Mouse (Mus musculus): ENCODE data around the gene Hpn. TPM values are rescaled to one million over a fixed set of nuclear protein-coding genes. Genes with fewer than 3 reads are reported as not detected.

Gene Hpn
- polyA plus RNA-seq, 2 experiments = 2.5 to 5.5 TPM

GRCm38 (mm10) chr7:31081106-31081505, 34.0 kb downstream of the Hpn start:
- peaks cover 13% of the 10 kb centered on the region; the same call in 1 of the 2 replicates for H3K4me1 ChIP-seq (ENCODE audit: control insufficient read depth, insufficient read depth, low read length)
- WGBS = 52% methylated on average over 1 of the region's 1 CpGs

GRCm38 (mm10) chr7:31080611-31081010, 34.5 kb downstream of the Hpn start:
- Histone ChIP-seq H3K9ac (ENCODE audit: low read depth, low read length, severe bottlenecking) (no peak overlapping the region), H3K4me1 (ENCODE audit: control insufficient read depth, insufficient read depth, low read length) (peaks cover 13% of the 10 kb centered on the region; the same call in 1 of the 2 replicates), H3K4me3 (replicated peaks; ENCODE audit: low read length) (no peak overlapping the region), H3K4me2 (replicated peaks; ENCODE audit: low read depth, low read length, severe bottlenecking) (no peak overlapping the region), H3K27ac (replicated peaks; ENCODE audit: low read depth, low read length) (no peak overlapping the region), H3K27me3 (ENCODE audit: control insufficient read depth, insufficient read depth, low read length) (no peaks in the 10 kb centered on the region), H3K36me3 (ENCODE audit: control insufficient read depth, insufficient read depth, low read length) (no peaks in the 10 kb centered on the region), H3K9me3 (ENCODE audit: control insufficient read depth, low read length) (no peaks in the 10 kb centered on the region)
- WGBS = 65% methylated on average over 3 of the region's 3 CpGs
- DNase-seq (ENCODE audit: low spot score) = no peak
- no peak for ATAC-seq (ENCODE audit: low FRiP score, low read depth)
- TF ChIP-seq POLR2A (IDR thresholded peaks at IDR 0.05; ENCODE audit: borderline replicate concordance, extremely low read depth, insufficient read depth, insufficient read length) = no peak

More at GRCm38 (mm10) chr7:31081106-31081505, 34.0 kb downstream of the Hpn start:
- TF ChIP-seq POLR2A (IDR thresholded peaks at IDR 0.05; ENCODE audit: borderline replicate concordance, extremely low read depth, insufficient read depth, insufficient read length) = no peak
- H3K27me3 ChIP-seq (ENCODE audit: control insufficient read depth, insufficient read depth, low read length) = no peaks in the 10 kb centered on the region
- DNase-seq (ENCODE audit: low spot score) = no peak
- H3K27ac ChIP-seq (replicated peaks; ENCODE audit: low read depth, low read length) = no peak overlapping the region
- no peaks in the 10 kb centered on the region for H3K9me3 ChIP-seq (ENCODE audit: control insufficient read depth, low read length)
- H3K36me3 ChIP-seq (ENCODE audit: control insufficient read depth, insufficient read depth, low read length) = no peaks in the 10 kb centered on the region
- H3K4me3 ChIP-seq (replicated peaks; ENCODE audit: low read length) = no peak overlapping the region
- H3K4me2 ChIP-seq (replicated peaks; ENCODE audit: low read depth, low read length, severe bottlenecking) = no peak overlapping the region
- no peak for ATAC-seq (ENCODE audit: low FRiP score, low read depth)
- H3K9ac ChIP-seq (ENCODE audit: low read depth, low read length, severe bottlenecking) = no peak overlapping the region

GRCm38 (mm10) chr7:31079670-31080069, 35.4 kb downstream of the Hpn start:
- Histone ChIP-seq H3K4me2 (replicated peaks; ENCODE audit: low read depth, low read length, severe bottlenecking) (no peak overlapping the region), H3K4me1 (ENCODE audit: control insufficient read depth, insufficient read depth, low read length) (peaks cover 13% of the 10 kb centered on the region; the same call in 1 of the 2 replicates), H3K9me3 (ENCODE audit: control insufficient read depth, low read length) (no peaks in the 10 kb centered on the region), H3K4me3 (replicated peaks; ENCODE audit: low read length) (no peak overlapping the region), H3K36me3 (ENCODE audit: control insufficient read depth, insufficient read depth, low read length) (no peaks in the 10 kb centered on the region), H3K9ac (ENCODE audit: low read depth, low read length, severe bottlenecking) (no peak overlapping the region), H3K27ac (replicated peaks; ENCODE audit: low read depth, low read length) (no peak overlapping the region), H3K27me3 (ENCODE audit: control insufficient read depth, insufficient read depth, low read length) (no peaks in the 10 kb centered on the region)
- 87% methylated on average over 8 of the region's 8 CpGs for WGBS
- ATAC-seq (ENCODE audit: low FRiP score, low read depth) = no peak
- no peak for DNase-seq (ENCODE audit: low spot score)
- TF ChIP-seq POLR2A (IDR thresholded peaks at IDR 0.05; ENCODE audit: borderline replicate concordance, extremely low read depth, insufficient read depth, insufficient read length) = no peak

- DNase-seq (ENCODE audit: low spot score) (peak; percentile 76), ATAC-seq (ENCODE audit: low FRiP score, low read depth) (peak; percentile 34; the same call in 1 of the 2 replicates)
- Histone ChIP-seq H3K27me3 (ENCODE audit: control insufficient read depth, insufficient read depth, low read length) (no peaks in the 10 kb centered on the region), H3K4me1 (ENCODE audit: control insufficient read depth, insufficient read depth, low read length) (peaks cover 11% of the 10 kb centered on the region; the same call in 1 of the 2 replicates), H3K9ac (ENCODE audit: low read depth, low read length, severe bottlenecking) (no peak overlapping the region), H3K27ac (replicated peaks; ENCODE audit: low read depth, low read length) (no peak overlapping the region; the same call in 1 of the 2 replicates), H3K4me2 (replicated peaks; ENCODE audit: low read depth, low read length, severe bottlenecking) (no peak overlapping the region), H3K4me3 (replicated peaks; ENCODE audit: low read length) (no peak overlapping the region), H3K36me3 (ENCODE audit: control insufficient read depth, insufficient read depth, low read length) (no peaks in the 10 kb centered on the region), H3K9me3 (ENCODE audit: control insufficient read depth, low read length) (no peaks in the 10 kb centered on the region)
- 30% methylated on average over 5 of the region's 5 CpGs for WGBS
- no peak for TF ChIP-seq POLR2A (IDR thresholded peaks at IDR 0.05; ENCODE audit: borderline replicate concordance, extremely low read depth, insufficient read depth, insufficient read length)
Measured at GRCm38 (mm10) chr7:31077885-31078445, 37.1 kb downstream of the Hpn start.

- peak; percentile 56 for ATAC-seq (ENCODE audit: low FRiP score, low read depth)
- TF ChIP-seq POLR2A (IDR thresholded peaks at IDR 0.05; ENCODE audit: borderline replicate concordance, extremely low read depth, insufficient read depth, insufficient read length) = no peak
- no peaks in the 10 kb centered on the region for H3K36me3 ChIP-seq (ENCODE audit: control insufficient read depth, insufficient read depth, low read length)
- H3K4me1 ChIP-seq (ENCODE audit: control insufficient read depth, insufficient read depth, low read length) = peaks cover 11% of the 10 kb centered on the region; the same call in 1 of the 2 replicates
- H3K4me3 ChIP-seq (replicated peaks; ENCODE audit: low read length) = no peak overlapping the region
- H3K27me3 ChIP-seq (ENCODE audit: control insufficient read depth, insufficient read depth, low read length) = no peaks in the 10 kb centered on the region
- H3K9ac ChIP-seq (ENCODE audit: low read depth, low read length, severe bottlenecking) = no peak overlapping the region
- no peaks in the 10 kb centered on the region for H3K9me3 ChIP-seq (ENCODE audit: control insufficient read depth, low read length)
- no peak for DNase-seq (ENCODE audit: low spot score)
- H3K27ac ChIP-seq (replicated peaks; ENCODE audit: low read depth, low read length) = peak overlapping the region; percentile 61; the same call in 1 of the 2 replicates
- WGBS = 52% methylated on average over 6 of the region's 6 CpGs
- H3K4me2 ChIP-seq (replicated peaks; ENCODE audit: low read depth, low read length, severe bottlenecking) = no peak overlapping the region
Measured at GRCm38 (mm10) chr7:31077470-31077869, 37.6 kb downstream of the Hpn start.

Data from limb, embryonic 14.5 days (tissue).